ENCODE assay signal across 30 mouse cellular contexts in the genomic region with DNA sequence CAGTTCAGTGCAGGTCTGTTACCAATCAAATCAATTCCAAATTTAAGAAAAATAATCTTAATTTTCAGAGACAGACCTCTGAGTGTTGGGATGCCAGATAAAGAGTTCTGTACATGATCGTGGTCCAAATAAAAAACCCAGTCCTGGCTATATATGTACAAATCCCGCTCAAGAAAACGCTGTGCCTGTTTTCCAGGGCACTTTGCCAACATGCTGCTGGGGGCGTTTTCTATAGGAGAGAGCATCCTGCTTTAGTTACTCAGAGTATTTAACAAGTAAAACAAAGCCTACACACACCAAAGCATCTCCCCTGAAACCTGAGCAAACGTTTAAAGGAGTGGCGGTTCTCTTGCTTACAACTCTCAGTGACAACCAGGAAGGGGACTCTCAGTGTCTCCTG. TPM values are rescaled to one million over a fixed set of nuclear protein-coding genes. Genes with fewer than 3 reads are reported as not detected.
DNase-seq lines count a peak whose midpoint lies in the region; ATAC-seq lines count a peak whose summit lies in the region.
"Had no signal": no experiment of that assay in that cellular context is flagged by ENCODE, and none has a peak within 500 bp of the region (broad histone marks: within the 10 kb centered on the region; RNA-seq: fewer than 3 reads in every experiment).

No protein-coding gene starts in this region.

- intact Hi-C loops in left cerebral cortex, postnatal 14 days (cut with DNase I), result no loop called here

- no peaks in the 10 kb centered on the region for H3K9me3 ChIP-seq in forebrain, embryonic 14.5 days (replicated peaks; ENCODE audit: control insufficient read depth, low read length)
- no peaks in the 10 kb centered on the region for H3K9me3 ChIP-seq in forebrain, embryonic 12.5 days
- H3K9me3 ChIP-seq: embryonic facial prominence, embryonic 12.5 days; heart, embryonic 15.5 days; hindbrain, embryonic 13.5 days; kidney, embryonic 15.5 days; limb, embryonic 15.5 days; lung, embryonic 15.5 days; neural tube, embryonic 13.5 days had no signal

- no peak overlapping the region for H3K27ac ChIP-seq in forebrain, embryonic 14.5 days (ENCODE audit: low read depth, low read length)
- H3K27ac ChIP-seq in forebrain, embryonic 12.5 days, result no peak overlapping the region
- H3K27ac ChIP-seq: embryonic facial prominence, embryonic 12.5 days; heart, adult 2 months; heart, embryonic 15.5 days; hindbrain, embryonic 13.5 days; kidney, embryonic 15.5 days; left cerebral cortex, adult 2 months; limb, embryonic 15.5 days; liver, embryonic 14.5 days; lung, embryonic 15.5 days; neural tube, embryonic 13.5 days had no signal

- H3K36me3 ChIP-seq in forebrain, embryonic 14.5 days (ENCODE audit: control insufficient read depth, insufficient read depth, low read length), result 0 out of 2 replicates have a peak, but pooled peaks cover 4% of the 10 kb centered on the region
- H3K36me3 ChIP-seq in forebrain, embryonic 12.5 days (replicated peaks), result peaks cover 6% of the 10 kb centered on the region

- H3K9ac ChIP-seq in forebrain, embryonic 14.5 days (ENCODE audit: low read length), result no peak overlapping the region
- H3K9ac ChIP-seq in forebrain, embryonic 12.5 days, result no peak overlapping the region
- H3K9ac ChIP-seq: embryonic facial prominence, embryonic 12.5 days; heart, embryonic 15.5 days; hindbrain, embryonic 13.5 days; kidney, embryonic 15.5 days; limb, embryonic 15.5 days; liver, embryonic 14.5 days; lung, embryonic 15.5 days; neural tube, embryonic 13.5 days had no signal

- no peak for ATAC-seq in forebrain, embryonic 14.5 days
- no peak for ATAC-seq in forebrain, embryonic 12.5 days (ENCODE audit: low FRiP score)
- ATAC-seq: CD4-positive, CD25-positive, alpha-beta regulatory T cell, adult 4 months; midbrain, embryonic 16.5 days had no signal

- no peak overlapping the region for H3K4me2 ChIP-seq in forebrain, embryonic 14.5 days (ENCODE audit: low read length)
- no peak overlapping the region for H3K4me2 ChIP-seq in forebrain, embryonic 12.5 days
- H3K4me2 ChIP-seq: embryonic facial prominence, embryonic 12.5 days; heart, embryonic 15.5 days; hindbrain, embryonic 13.5 days; kidney, embryonic 15.5 days; limb, embryonic 15.5 days; lung, embryonic 15.5 days; neural tube, embryonic 13.5 days had no signal

- WGBS in forebrain, embryonic 14.5 days, result 48% methylated on average over 6 of the region's 6 CpGs
- 74% methylated on average over 6 of the region's 6 CpGs for WGBS in forebrain, embryonic 12.5 days

- no peak overlapping the region for H3K4me3 ChIP-seq in forebrain, embryonic 14.5 days (ENCODE audit: low read depth, low read length)
- no peak overlapping the region for H3K4me3 ChIP-seq in forebrain, embryonic 12.5 days (replicated peaks)
- H3K4me3 ChIP-seq: embryonic facial prominence, embryonic 12.5 days; heart, adult 2 months; heart, embryonic 15.5 days; hindbrain, embryonic 13.5 days; kidney, embryonic 15.5 days; left cerebral cortex, adult 2 months; limb, embryonic 15.5 days; lung, embryonic 15.5 days; myocyte; neural tube, embryonic 13.5 days had no signal

- H3K27me3 ChIP-seq in forebrain, embryonic 14.5 days (replicated peaks; ENCODE audit: control insufficient read depth, insufficient read depth, low read length), result no peaks in the 10 kb centered on the region
- no peaks in the 10 kb centered on the region for H3K27me3 ChIP-seq in forebrain, embryonic 12.5 days
- H3K27me3 ChIP-seq: embryonic facial prominence, embryonic 12.5 days; heart, embryonic 15.5 days; hindbrain, embryonic 13.5 days; kidney, embryonic 15.5 days; limb, embryonic 15.5 days; lung, embryonic 15.5 days; neural tube, embryonic 13.5 days had no signal

- no peaks in the 10 kb centered on the region for H3K4me1 ChIP-seq in forebrain, embryonic 14.5 days (ENCODE audit: control insufficient read depth, insufficient read depth, low read length)
- H3K4me1 ChIP-seq in forebrain, embryonic 12.5 days, result no peaks in the 10 kb centered on the region
- H3K4me1 ChIP-seq: embryonic facial prominence, embryonic 12.5 days; hindbrain, embryonic 13.5 days; kidney, embryonic 15.5 days; lung, embryonic 15.5 days; neural tube, embryonic 13.5 days had no signal

- peak; percentile 48 for DNase-seq in forebrain, embryonic 14.5 days (ENCODE audit: low spot score)
- DNase-seq in left cerebral cortex, postnatal 14 days (ENCODE audit: low spot score in 2 of 2), result peak; percentile 18 to 20
- DNase-seq in left cerebral cortex, adult 8-10 months (ENCODE audit: low spot score in 2 of 2), result no peak
- peak; percentile 44 to 62 for DNase-seq in right cerebral cortex, adult 2 months (ENCODE audit: low spot score in 2 of 2)
- DNase-seq in right cerebral cortex, postnatal 14 days, result no peak
- DNase-seq in telencephalon, adult 2 months (ENCODE audit: low read depth, low spot score), result peak; percentile 34
- no peak for DNase-seq in layer of hippocampus, adult 18-20 months (ENCODE audit: low spot score in 2 of 2)
- DNase-seq: adrenal gland, postnatal 25 days; cerebellum, adult 11 months; gastrocnemius, postnatal 36 days; heart, adult 2 months; heart, postnatal 36 days; kidney, adult 11 months; kidney, postnatal 36 days; layer of hippocampus, adult 9-11 months; lung, postnatal 4 days; thymus, postnatal 25 days had no signal

RNA-seq across cellular contexts. Expression of gene Cpped1, which starts 27.4 kb away (rescaled TPM):
- polyA plus RNA-seq in forebrain, embryonic 14.5 days (2014; fragmentation: Nextera tagmentation; extraction: Ambion mirVana), result 18.7 and 19.8 TPM in 2 replicates
- 13.7 and 14.0 TPM in 2 replicates for polyA plus RNA-seq in forebrain, embryonic 12.5 days (2016; fragmentation: Nextera tagmentation; extraction: Ambion mirVana)
- total RNA-seq in left cerebral cortex, postnatal 14 days (2021), result 10 to 100 TPM; 35.5 to 36.9 TPM
- total RNA-seq in left cerebral cortex, adult 8-10 months (2022), result 10 to 100 TPM; 42.0 to 49.5 (median 44.3) TPM
- 10 to 100 TPM; 35.5 to 35.6 TPM for total RNA-seq in layer of hippocampus, adult 18-20 months (2021)

Comparison
In these comparisons a context has a peak if more than half of its experiments do, and no peak if none do; other contexts are left out.
1. DNase-seq: peak in forebrain, embryonic 14.5 days (single experiment), left cerebral cortex, postnatal 14 days (2 of 2), right cerebral cortex, adult 2 months (2 of 2) and telencephalon, adult 2 months (single experiment); none in left cerebral cortex, adult 8-10 months (0 of 2), right cerebral cortex, postnatal 14 days (single experiment) and layer of hippocampus, adult 18-20 months (0 of 2).